23 mouse cellular contexts compared by ENCODE assay signal in the genomic region with DNA sequence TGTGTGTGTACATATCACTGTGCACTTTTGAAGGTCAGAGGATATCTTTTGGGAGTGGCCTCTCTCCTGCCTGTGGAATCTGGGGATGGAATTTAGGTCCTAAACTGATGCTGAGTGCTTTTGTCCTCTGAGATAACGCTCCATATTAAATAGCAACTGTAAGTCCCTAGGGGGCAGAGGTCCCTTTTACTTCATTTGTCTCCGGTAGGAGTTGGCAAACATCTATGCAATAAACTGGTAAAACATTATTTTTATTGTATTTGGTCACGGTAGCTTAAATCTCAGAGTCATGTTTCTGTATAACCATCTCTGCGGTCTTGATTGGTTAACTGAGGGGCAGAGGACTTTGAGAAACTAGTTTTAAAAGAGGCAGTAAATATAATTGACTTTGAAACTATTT. TPM values are rescaled to one million over a fixed set of nuclear protein-coding genes. Genes with fewer than 3 reads are reported as not detected.
DNase-seq lines count a peak whose midpoint lies in the region; ATAC-seq lines count a peak whose summit lies in the region.
"Had no signal": no experiment of that assay in that cellular context is flagged by ENCODE, and none has a peak within 500 bp of the region (broad histone marks: within the 10 kb centered on the region; RNA-seq: fewer than 3 reads in every experiment).

No protein-coding gene starts in this region.

- H3K36me3 ChIP-seq in intestine, embryonic 16.5 days (ENCODE audit: control insufficient read depth, insufficient read depth, low read length), result no peaks in the 10 kb centered on the region
- H3K36me3 ChIP-seq: embryonic facial prominence, embryonic 10.5 days; embryonic facial prominence, embryonic 12.5 days; forebrain, embryonic 15.5 days; G1E had no signal

- H3K4me3 ChIP-seq in intestine, embryonic 16.5 days (ENCODE audit: low read length), result no peak overlapping the region
- H3K4me3 ChIP-seq: embryonic facial prominence, embryonic 10.5 days; embryonic facial prominence, embryonic 12.5 days; forebrain, embryonic 13.5 days; forebrain, embryonic 15.5 days had no signal

- no peaks in the 10 kb centered on the region for H3K9me3 ChIP-seq in intestine, embryonic 16.5 days (ENCODE audit: control insufficient read depth, low read length)
- H3K9me3 ChIP-seq: embryonic facial prominence, embryonic 10.5 days; forebrain, embryonic 15.5 days; G1E had no signal

- peak; percentile 72 for ATAC-seq in intestine, embryonic 16.5 days
- ATAC-seq: CD4-positive, CD25-positive, alpha-beta regulatory T cell, adult 4 months; forebrain, embryonic 13.5 days; forebrain, embryonic 15.5 days; forebrain, postnatal 0 days; Patski had no signal

- H3K9ac ChIP-seq in intestine, embryonic 16.5 days (ENCODE audit: low read depth, low read length), result no peak overlapping the region
- H3K9ac ChIP-seq: embryonic facial prominence, embryonic 12.5 days; forebrain, embryonic 13.5 days; forebrain, embryonic 15.5 days; forebrain, postnatal 0 days had no signal

- H3K4me1 ChIP-seq in intestine, embryonic 16.5 days (ENCODE audit: control insufficient read depth, insufficient read depth, low read length), result no peaks in the 10 kb centered on the region

- 69% methylated on average over 4 of the region's 4 CpGs for WGBS in intestine, embryonic 16.5 days
- 27% methylated on average over 4 of the region's 4 CpGs for WGBS in large intestine, adult 2 months

- peak; percentile 13 for DNase-seq in ZHBTc4 (ENCODE audit: low read depth, low spot score)
- DNase-seq in large intestine, adult 2 months (ENCODE audit: low read depth, low spot score), result peak; percentile 64
- DNase-seq in cerebellum, adult 11 months, result no peak
- no peak for DNase-seq in thymus, postnatal 36 days
- DNase-seq: adrenal gland, adult 2 months; adrenal gland, postnatal 10 days; adrenal gland, postnatal 25 days; B cell, adult 2 months; cerebellum, adult 11-12 months; cerebellum, adult 2 months; cerebellum, adult 9-10 months; cerebellum, postnatal 10 days; cerebellum, postnatal 25 days; forebrain, postnatal 0 days had no signal

- no peaks in the 10 kb centered on the region for H3K27me3 ChIP-seq in intestine, embryonic 16.5 days (replicated peaks; ENCODE audit: control insufficient read depth, insufficient read depth, low read length)
- H3K27me3 ChIP-seq: CH12.LX; embryonic facial prominence, embryonic 12.5 days; forebrain, embryonic 13.5 days; forebrain, embryonic 15.5 days; Patski had no signal

- no peak overlapping the region for H3K27ac ChIP-seq in intestine, embryonic 16.5 days (ENCODE audit: low read length)
- H3K27ac ChIP-seq: embryonic facial prominence, embryonic 10.5 days; embryonic facial prominence, embryonic 12.5 days; forebrain, embryonic 13.5 days; forebrain, embryonic 15.5 days had no signal

- no peak overlapping the region for H3K4me2 ChIP-seq in intestine, embryonic 16.5 days (ENCODE audit: low read depth, low read length)
- H3K4me2 ChIP-seq: embryonic facial prominence, embryonic 12.5 days; forebrain, embryonic 13.5 days; forebrain, embryonic 15.5 days had no signal

RNA-seq across cellular contexts. Expression of gene Acbd6, which starts 35.4 kb away (rescaled TPM):
- polyA plus RNA-seq in intestine, embryonic 16.5 days (2015; fragmentation: Nextera tagmentation; extraction: Ambion mirVana), result 48.2 and 49.1 TPM in 2 replicates
- 35.8 and 43.9 TPM in 2 replicates for polyA plus RNA-seq in large intestine, adult 2 months (2012; rRNA removed)

Comparison
In these comparisons a context has a peak if more than half of its experiments do, and no peak if none do; other contexts are left out.
1. DNase-seq: peak in ZHBTc4 (single experiment) and large intestine, adult 2 months (single experiment); none in cerebellum, adult 11 months (single experiment) and thymus, postnatal 36 days (0 of 2).